ENCODE assay signal across 31 mouse cellular contexts in the genomic region with DNA sequence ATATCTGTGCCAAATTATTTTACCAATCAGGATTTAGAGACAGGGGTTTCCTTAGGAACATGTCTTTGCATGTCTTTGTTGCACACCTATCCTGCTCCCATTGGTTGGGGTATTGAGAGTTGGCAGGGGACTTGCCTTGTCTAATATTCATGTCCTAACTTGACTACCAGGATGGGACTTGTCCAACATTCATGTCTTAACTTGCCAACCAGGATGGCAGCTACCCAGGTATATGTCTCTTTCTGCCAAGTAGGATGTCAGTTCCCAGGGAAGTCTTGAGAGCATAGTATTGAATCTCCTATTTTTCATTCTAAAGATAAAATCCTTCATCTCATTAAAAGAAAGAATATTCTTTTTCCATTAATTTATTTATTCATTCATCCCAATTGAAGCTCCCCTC.
"Had no signal": no experiment of that assay in that cellular context is flagged by ENCODE, and none has a peak within 500 bp of the region (broad histone marks: within the 10 kb centered on the region; RNA-seq: fewer than 3 reads in every experiment).

No protein-coding gene starts in this region.

- H3K9ac ChIP-seq: limb, embryonic 12.5 days; limb, embryonic 13.5 days; limb, embryonic 15.5 days; liver, embryonic 12.5 days; liver, embryonic 13.5 days; liver, embryonic 14.5 days; liver, embryonic 15.5 days; liver, postnatal 0 days; lung, embryonic 14.5 days; lung, embryonic 15.5 days; midbrain, embryonic 12.5 days; midbrain, embryonic 13.5 days; midbrain, embryonic 15.5 days; neural tube, embryonic 12.5 days; neural tube, embryonic 13.5 days had no signal

- H3K4me1 ChIP-seq: limb, embryonic 10.5 days; limb, embryonic 12.5 days; limb, embryonic 13.5 days; limb, embryonic 15.5 days; liver, embryonic 13.5 days; liver, embryonic 15.5 days; lung, embryonic 15.5 days; midbrain, embryonic 13.5 days; neural tube, embryonic 12.5 days; neural tube, embryonic 13.5 days had no signal

- ATAC-seq: liver, embryonic 12.5 days; liver, postnatal 0 days; lung, postnatal 0 days; midbrain, embryonic 13.5 days; midbrain, embryonic 15.5 days; midbrain, embryonic 16.5 days had no signal

- H3K4me3 ChIP-seq: limb, embryonic 10.5 days; limb, embryonic 12.5 days; limb, embryonic 13.5 days; limb, embryonic 15.5 days; liver, embryonic 12.5 days; liver, embryonic 13.5 days; liver, embryonic 15.5 days; lung, embryonic 15.5 days; megakaryocyte, embryonic 14.5 days; midbrain, embryonic 10.5 days; midbrain, embryonic 12.5 days; midbrain, embryonic 13.5 days; midbrain, embryonic 15.5 days; myocyte; neural tube, embryonic 12.5 days; neural tube, embryonic 13.5 days had no signal

- H3K27ac ChIP-seq: limb, embryonic 10.5 days; limb, embryonic 12.5 days; limb, embryonic 13.5 days; limb, embryonic 15.5 days; liver, embryonic 12.5 days; liver, embryonic 13.5 days; liver, embryonic 14.5 days; liver, embryonic 15.5 days; lung, embryonic 15.5 days; macrophage; midbrain, embryonic 10.5 days; midbrain, embryonic 12.5 days; midbrain, embryonic 13.5 days; midbrain, embryonic 15.5 days; neural tube, embryonic 12.5 days; neural tube, embryonic 13.5 days had no signal

- H3K36me3 ChIP-seq: limb, embryonic 10.5 days; limb, embryonic 12.5 days; limb, embryonic 13.5 days; limb, embryonic 15.5 days; liver, embryonic 12.5 days; liver, embryonic 13.5 days; liver, embryonic 15.5 days; lung, embryonic 15.5 days; midbrain, embryonic 10.5 days; midbrain, embryonic 12.5 days; midbrain, embryonic 13.5 days; midbrain, embryonic 15.5 days; neural tube, embryonic 12.5 days; neural tube, embryonic 13.5 days had no signal

- H3K27me3 ChIP-seq: limb, embryonic 12.5 days; limb, embryonic 13.5 days; limb, embryonic 15.5 days; liver, embryonic 12.5 days; liver, embryonic 13.5 days; liver, embryonic 15.5 days; lung, embryonic 15.5 days; midbrain, embryonic 12.5 days; midbrain, embryonic 13.5 days; midbrain, embryonic 15.5 days; neural tube, embryonic 12.5 days; neural tube, embryonic 13.5 days had no signal

- H3K9me3 ChIP-seq: limb, embryonic 10.5 days; limb, embryonic 12.5 days; limb, embryonic 13.5 days; limb, embryonic 15.5 days; liver, embryonic 12.5 days; liver, embryonic 13.5 days; liver, embryonic 15.5 days; lung, embryonic 15.5 days; megakaryocyte, embryonic 14.5 days; midbrain, embryonic 10.5 days; midbrain, embryonic 12.5 days; midbrain, embryonic 13.5 days; midbrain, embryonic 15.5 days; neural tube, embryonic 12.5 days; neural tube, embryonic 13.5 days had no signal

- DNase-seq: left cerebral cortex, postnatal 4 days; liver; liver, embryonic 13.5 days; liver, postnatal 0 days; lung, adult 18-20 months; lung, adult 2 months; lung, embryonic 14.5 days; lung, postnatal 10 days; lung, postnatal 14 days; lung, postnatal 36 days; lung, postnatal 4 days; midbrain, embryonic 14.5 days had no signal
